Mouse (Mus musculus) spleen, embryonic (tissue): ENCODE results near the gene Tagln3.

Experiments
- CTCF ChIA-PET: fragments of 350-600 bp; sonication (Branson Sonifier 250); formaldehyde crosslinking; loops from one replicate; lab custom pipeline; 2022; lab: Charles Lee

Tagln3 gene

DNA sequence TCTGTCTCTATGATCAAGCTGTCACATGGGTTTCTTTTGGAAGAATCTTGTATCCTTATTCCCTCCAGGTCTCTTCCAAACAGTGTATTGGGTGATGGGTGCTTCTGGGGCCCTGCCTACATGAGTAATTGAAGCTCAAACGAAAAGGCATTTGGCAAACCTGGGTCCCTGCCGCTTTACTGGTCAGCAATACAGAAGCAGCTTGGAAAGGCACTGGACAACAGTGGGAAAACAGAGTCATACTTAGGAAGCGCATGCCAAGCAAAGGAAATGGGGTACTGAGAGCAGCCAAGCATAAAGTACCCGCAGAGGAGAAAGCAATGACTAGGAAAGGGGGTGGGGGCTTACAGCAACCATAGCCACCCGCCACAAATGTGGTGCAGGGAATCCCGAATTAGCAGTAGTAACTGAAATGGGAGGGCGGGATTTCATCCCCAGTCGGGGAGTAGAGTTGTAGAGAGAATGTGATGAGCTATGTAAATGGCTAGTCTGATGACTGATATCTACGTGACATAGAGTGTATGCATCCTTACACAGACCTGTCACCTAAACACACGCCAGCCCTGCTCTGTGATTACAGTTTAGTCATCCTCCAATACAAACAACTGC lies 4.3 kb downstream of the Tagln3 start:
- CTCF ChIA-PET = no interaction called here

DNA sequence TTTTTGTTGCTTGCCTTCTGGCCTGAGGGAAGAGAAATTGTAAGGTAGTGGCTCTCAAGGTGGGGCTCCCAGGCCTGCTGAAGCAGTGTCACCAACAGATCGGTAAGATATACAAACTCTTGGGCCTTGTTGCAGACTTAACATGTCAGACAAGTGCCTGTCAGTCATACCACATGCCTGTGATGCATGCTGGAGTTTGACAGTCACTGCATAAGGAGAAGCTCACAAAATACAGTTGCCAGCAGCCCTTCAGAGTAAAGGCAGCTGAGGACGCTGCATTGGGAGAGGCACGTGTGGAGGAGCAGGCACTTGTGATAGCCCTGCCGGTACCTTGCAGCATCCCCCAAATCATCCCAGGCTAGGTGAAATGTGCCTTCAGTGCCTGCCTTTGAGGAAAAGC lies 6.1 kb downstream of the Tagln3 start:
- CTCF ChIA-PET = no interaction called here

DNA sequence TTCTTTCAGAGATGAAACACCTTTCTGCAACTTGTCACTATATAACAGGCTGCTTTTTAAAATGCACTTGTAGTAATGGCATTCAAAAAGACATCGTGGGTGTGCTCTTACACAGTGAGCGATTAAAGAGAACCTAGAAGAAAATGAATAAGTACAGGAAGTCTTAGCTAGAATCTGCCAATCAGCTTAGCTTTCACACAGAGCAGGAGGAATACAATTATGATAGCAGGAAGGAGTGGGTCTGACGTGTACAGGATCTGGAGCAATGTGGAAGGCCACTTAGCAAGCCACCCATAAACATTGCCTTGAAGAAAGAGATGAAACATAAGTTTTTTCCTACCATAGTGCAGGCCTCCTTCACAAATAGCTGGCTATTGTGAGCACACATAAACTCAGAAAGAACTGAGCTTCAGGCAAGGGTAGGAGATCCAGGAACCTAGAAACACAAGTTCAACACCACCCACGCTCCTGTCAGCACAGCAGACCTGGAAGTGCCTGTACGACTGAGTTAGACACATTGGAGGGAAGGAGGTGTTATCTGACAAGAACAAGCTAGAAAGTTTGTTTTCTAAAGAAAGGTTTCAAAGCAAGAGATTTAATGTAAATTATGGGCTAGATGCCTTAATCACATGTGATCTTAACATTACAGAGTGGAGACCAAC lies 9.8 kb downstream of the Tagln3 start:
- CTCF ChIA-PET = no interaction called here

DNA sequence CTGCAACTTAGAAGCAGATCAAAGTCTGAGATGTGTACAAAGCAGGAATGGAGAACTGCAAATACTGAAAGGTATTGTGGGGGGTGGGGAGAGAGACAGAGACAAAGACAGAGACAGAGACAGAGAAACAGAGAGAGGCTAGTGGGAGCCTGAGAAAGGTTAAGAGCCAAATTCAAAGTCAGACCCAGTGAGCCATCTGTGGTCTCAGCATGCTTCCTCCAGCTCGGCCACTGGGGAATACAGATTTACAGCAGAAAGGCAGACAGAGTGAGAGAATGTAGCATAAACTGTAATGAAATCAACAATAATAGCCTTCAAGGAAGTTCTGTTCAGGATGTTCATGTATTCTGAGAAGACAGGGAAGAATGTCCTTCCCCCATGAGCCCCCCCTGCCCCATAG lies 10.5 kb downstream of the Tagln3 start:
- CTCF ChIA-PET = no interaction called here

DNA sequence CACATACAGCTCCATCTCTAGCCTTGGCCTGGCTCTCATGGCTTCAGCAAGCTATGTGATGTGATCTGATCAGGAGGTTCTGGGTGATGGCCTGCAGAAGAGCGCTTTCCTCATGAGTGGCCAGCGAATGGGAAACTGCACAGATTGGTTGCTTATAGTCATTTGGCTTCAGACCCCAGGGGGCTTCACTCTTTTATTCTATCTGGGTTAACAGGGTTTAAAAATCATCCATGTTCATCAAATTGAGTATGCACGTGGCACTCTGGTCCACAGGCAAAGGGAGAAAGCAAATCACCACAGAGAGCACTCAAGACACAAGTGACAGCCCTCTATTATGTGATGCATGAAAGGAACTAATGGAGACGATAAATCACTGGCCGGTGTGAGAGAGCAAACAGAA lies 11.1 kb downstream of the Tagln3 start:
- CTCF ChIA-PET = no interaction called here

DNA sequence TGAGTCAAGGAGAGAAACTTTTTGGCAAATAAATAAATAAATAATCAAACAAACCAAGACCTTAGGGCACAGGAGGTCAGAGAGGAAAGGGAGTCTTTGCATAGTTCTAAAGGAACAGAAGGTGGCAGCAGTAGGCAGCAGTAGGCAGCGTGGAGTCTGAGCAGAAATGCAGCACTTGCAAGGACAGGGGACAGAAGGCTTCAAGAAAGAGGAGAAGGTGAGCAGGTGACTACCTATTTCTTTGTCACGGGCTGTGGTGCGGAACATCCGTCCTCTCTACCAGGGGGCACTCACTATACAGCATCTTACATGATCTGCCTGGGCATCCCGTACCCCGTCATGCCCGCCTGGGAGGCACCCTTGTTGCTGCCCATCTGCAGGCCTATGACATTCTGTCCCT lies 13.1 kb downstream of the Tagln3 start:
- CTCF ChIA-PET = interaction anchor here (0.7 kb wide), 1 partner anchor 845 kb away, joined by 7 read pairs; the partner anchor contains the start of gene Cd200r2

DNA sequence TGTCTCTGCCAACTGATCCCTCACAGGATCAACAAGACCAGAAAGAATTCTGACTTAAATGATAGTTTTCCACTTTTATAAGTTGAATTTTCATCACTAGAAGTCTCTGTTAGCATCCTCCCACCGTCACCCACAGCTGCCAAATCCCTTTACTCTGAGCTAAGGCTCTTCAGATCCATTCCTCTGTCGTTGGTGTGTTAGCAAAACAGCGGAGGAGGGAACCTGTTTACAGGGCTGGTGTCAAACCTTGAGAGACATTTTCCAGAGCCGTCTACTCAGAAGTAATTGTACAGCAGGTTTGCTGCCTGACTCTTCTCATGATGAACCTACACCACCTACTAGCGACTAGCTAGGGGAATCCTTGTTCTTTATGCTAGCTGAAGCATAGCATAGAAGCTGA lies 25.1 kb downstream of the Tagln3 start:
- CTCF ChIA-PET = no interaction called here

DNA sequence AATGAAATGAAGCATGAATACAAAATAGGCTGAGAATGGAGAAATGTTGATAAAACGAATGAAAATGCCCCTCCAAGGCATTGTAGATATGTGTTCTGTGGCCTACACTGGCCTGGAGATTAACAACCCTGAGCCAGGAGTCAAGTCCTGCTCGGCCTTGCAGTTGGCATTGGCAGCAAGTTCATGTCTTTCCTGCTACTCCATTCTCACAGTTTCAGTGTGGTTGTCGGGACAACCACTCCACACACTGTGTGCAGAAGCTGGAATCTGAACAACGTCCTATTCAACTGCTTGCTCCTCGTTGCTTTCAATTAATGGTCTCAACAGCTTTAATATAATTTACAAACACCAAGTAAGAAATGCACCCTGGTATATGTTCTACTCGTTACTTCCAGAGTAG lies 26.4 kb downstream of the Tagln3 start:
- CTCF ChIA-PET = interaction anchor here (0.6 kb wide), 1 partner anchor 11 kb away, joined by 6 read pairs; no protein-coding TSS in a partner anchor

DNA sequence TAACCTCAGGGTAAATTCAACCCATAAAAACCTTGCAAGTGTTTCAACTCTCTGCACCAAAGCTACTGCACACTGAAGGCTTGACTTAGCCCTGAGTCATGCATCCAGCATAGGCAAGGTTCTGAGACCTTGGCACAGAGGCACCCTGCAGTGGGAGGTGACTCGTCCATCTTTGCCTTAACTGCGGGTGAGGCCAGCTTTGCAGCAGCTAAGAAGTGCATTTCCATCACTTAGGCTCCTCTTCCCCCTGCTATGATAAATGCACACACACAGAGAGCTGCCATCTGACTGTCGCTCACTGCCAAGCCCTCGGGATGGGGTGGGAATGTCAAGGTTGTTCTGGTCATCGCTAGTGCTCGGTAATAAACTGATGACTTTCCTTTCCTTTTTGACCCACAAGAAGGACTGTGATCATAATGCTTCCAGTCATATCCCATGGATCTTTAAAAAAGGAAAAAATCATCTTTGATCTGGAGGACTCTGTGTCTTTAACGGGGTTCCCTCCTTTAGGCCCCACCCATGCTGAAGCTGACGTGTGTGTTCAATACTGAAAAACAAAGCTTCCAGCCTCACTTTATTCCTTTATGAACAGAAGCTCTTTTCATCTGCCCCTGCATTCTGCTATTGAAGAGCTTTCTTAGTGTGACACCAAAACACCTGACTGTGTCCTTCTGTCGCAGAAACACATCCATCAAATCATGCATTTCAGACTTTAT lies 28.8 kb downstream of the Tagln3 start:
- CTCF ChIA-PET = no interaction called here

DNA sequence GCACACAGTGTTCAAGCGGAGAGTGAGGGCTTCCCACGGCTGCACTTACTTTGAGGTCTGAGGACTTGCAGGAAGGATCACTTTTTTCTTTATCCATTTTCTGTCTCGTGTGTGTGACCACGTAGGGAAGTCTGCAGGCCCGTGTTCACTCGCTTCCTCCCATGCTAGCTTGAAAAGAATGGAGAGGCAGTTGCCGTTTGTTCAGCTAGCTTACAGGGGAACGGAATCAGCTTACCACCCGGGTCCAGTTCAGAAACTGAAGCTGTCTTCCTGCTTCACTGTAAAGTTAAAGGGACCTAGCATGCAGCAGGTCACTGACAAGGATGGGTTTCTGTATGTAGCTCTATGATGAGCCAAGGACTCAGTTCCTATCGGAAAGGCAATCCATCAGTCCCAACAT lies 30.9 kb downstream of the Tagln3 start, which contains the start of gene Tmprss7:
Gene Tmprss7, minus strand, starts transcription at position 101 of the 400 bp plus-strand sequence.
- CTCF ChIA-PET = no interaction called here

DNA sequence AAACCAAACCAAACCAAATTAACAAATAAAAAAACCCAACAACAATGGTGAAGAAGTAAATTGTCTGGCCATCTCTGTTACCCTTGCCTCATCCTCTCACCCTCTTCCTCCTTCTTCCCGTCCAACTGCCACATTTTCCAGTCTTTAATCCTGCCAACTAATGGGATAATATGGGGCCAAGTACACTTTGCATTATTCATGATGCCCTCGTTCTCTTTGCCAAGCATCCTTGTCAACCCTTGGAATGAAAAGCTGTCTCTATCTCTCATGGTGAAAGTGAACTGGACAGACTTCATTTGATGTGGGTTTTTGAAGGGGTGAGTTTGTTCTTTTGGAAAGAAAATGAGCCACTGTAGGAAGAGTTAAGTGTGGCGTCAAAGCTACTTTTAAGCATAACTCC lies 31.6 kb downstream of the Tagln3 start:
- CTCF ChIA-PET = no interaction called here

DNA sequence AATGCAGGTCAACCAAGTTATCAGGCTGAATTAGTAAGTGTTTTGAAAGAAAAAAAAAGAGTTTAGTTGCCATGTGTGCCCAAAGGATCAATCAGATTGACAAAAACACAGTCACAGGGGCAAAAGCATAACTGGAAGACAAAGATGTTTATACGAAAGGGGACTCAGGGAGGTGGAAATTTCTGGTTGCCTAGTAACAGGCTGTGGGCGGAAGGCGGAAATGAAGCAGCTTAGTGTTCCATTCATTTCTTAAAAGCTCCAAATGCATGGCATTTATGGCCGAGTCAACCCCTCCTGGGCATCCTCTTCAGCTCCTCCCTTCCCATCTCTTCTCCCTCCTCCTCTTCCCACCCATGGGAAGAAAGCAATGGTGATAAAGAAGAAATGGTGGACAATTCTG lies 34.2 kb downstream of the Tagln3 start:
- CTCF ChIA-PET = no interaction called here

DNA sequence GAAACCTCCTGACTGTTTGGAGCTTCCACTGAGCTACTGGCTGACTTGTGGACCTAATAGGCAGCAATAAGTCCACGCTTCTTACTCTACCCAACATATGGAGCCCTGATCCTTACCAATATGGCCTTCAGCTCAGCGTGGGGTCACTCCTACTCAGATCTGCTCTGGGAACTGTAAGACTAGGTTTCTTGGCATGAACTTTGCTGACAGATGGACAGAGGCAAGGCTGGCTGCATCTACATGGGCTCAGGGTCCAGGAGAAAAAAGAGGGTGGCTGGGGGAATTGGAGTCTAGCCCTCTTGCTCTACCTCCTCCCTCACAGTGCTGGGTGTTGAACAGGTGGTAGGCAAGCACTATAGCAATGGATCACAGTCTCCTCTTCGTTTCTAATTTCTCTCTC lies 37.6 kb downstream of the Tagln3 start:
- CTCF ChIA-PET = no interaction called here

DNA sequence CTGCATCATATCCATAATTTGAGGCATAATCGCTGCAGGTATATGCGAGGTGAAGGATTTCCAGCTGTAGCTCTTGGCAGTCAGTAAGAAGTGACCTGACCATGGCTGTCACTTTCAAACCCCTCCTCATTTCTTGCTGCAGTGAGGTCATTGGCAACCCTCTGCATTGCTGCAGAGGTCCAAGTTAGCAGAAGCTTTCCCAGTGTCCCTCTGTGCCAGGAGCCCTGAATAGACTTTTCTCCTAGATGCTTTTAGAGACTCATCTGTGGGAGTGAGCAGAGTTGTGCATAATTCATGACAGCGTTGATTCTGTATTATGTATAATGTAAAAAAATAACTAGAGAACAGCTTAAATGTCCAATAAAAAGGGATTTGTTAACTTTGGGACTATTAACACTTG lies 39.1 kb downstream of the Tagln3 start:
- CTCF ChIA-PET = interaction anchor here (0.6 kb wide), 1 partner anchor 123 kb away, joined by 7 read pairs; no protein-coding TSS in a partner anchor

DNA sequence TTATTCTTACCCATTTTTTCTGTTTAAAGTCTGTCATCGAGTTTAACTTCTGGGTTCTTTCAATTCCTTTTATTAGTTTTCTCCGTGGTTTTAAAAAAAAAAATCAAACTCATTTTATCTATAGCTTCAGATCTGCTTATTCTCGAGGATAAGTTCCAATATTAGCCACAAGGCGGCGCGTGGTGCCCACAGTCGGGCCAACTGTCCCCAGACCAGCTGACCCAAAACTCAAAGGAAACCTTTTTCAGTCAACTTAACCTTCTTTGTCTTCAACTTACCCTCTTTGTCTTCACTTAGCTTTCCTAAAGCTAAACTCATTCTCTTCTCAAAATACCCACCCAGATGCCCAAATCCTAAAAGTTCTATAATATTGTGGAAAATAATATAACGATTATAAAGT lies 39.6 kb downstream of the Tagln3 start:
- CTCF ChIA-PET = no interaction called here

DNA sequence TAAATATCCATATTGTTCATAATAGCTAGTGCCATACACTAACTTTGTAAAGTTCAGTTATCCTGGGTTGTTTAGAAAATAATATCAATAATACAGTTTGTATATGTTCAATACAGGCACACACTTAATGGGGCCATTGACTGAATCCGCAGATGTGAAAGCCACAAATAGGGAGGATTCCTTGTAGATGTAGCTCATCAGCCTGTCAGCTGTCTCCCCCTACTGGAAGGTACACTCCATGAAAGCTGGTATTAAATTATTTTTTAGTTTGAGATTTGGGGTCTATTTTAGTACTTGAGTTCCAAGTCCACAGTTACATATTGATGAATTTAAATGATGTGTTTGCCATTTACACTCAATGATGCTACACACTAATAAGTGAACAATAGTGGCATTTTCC lies 47.9 kb downstream of the Tagln3 start:
- CTCF ChIA-PET = no interaction called here

DNA sequence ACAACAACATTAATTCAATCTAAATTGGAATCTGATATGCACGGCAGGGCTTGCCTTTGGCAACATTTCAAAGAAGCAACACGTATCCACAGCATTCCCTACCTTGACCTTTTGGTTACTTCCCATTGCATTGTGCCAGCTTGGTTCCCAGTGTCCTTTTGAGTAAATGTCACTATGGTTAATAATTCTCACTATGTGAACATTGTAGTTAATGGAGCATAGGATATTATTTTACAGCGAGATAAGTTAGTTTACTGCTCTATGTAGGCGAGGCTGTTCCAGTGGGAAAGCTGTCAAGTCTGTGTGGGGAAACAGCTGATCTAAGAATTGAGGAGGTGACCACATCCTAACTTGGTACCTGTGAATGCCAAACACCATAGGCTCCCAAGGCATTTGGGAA lies 54.4 kb downstream of the Tagln3 start:
- CTCF ChIA-PET = no interaction called here

DNA sequence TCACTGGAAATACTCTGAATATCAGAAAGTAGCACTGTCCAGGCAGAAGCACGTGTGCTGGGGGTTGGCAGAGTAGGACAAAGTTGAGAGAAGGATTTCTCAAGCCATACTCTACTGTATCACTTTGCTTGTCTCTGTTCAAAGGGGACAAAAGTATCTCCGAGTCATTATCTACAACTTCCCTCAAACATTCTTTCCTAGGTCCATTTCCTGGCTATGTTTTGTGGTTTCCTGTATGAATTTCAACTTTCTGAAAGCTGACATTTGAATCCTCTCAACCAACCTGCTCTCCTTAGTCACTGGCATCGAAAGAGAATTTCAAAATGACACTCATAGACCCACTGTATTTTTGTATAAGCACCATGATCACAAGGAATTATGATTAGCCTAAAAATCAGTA lies 56.2 kb downstream of the Tagln3 start:
- CTCF ChIA-PET = no interaction called here

DNA sequence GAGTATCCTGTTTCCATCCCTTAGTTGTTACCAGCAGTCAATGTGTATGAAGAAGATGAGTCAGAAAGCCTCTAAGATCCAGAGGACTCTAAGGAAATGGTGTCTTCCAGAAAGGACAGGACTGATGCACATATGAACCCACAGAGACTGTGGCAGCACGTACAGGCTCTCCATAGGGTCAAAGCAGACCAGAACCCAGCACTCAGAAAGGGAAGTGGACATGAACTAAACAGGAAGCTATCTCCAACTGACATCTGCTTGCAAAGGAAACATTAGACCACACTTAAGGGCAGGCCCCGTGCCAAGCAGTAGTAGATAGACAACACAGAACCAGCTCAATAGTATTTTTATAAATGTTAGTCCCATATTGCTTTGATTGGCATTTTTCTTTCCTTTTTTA lies 58.3 kb downstream of the Tagln3 start:
- CTCF ChIA-PET = no interaction called here

DNA sequence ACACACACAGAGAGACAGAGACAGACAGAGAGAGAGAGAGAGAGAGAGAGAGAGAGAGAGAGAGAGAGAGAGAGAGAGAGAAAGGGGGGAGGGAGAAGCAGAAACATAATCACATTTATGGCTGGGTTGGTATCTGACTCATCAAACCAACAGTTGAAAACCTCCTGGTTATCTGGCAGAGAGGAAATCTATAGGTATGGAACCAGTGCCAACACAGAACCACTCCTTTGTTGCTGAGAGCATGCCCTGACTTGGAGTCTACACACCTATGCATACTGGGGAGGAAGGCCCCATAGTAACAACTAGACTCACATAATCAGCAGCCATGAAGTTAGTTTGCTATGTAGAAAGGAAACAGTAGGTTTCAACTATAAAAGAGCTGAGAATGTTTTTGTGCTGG lies 62.0 kb downstream of the Tagln3 start:
- CTCF ChIA-PET = no interaction called here
